Mouse (Mus musculus) bone marrow, adult 2 months (tissue): Measurements from ENCODE around the gene Ncs1.

Experiments used
- CTCF ChIP-seq: fragments of 200-500 bp; IDR thresholded peaks from 2 replicates; pipeline ENCODE4 v1.5.1; 2011; ENCODE audit warnings: low read length, control low read depth; ENCODE audit not compliant: control insufficient read depth, insufficient read depth
- POLR2A ChIP-seq: fragments of 200-500 bp; IDR thresholded peaks from 2 replicates; pipeline ENCODE4 v1.6.1; 2011; ENCODE audit warnings: low read depth, mild to moderate bottlenecking, control low read depth, low read length, borderline replicate concordance; ENCODE audit not compliant: control insufficient read depth

GRCm38 (mm10) chr2:31281138-31281537, 35.5 kb downstream of the Ncs1 start:
- no peak for TF ChIP-seq POLR2A
- TF ChIP-seq CTCF = no peak
